Mouse (Mus musculus): ENCODE measurements around the gene Chrna3. TPM values are rescaled to one million over a fixed set of nuclear protein-coding genes. Genes with fewer than 3 reads are reported as not detected.

Gene Chrna3
- polyA plus RNA-seq, 1 experiment from 2014 or later: 9.0 TPM

- Histone ChIP-seq H3K9ac (replicated peaks) (no peak overlapping the region), H3K4me2 (replicated peaks) (no peak overlapping the region), H3K27ac (replicated peaks) (no peak overlapping the region), H3K36me3 (no peaks in the 10 kb centered on the region), H3K9me3 (no peaks in the 10 kb centered on the region), H3K4me1 (no peaks in the 10 kb centered on the region), H3K27me3 (0 out of 2 replicates have a peak, but pooled peaks cover 4% of the 10 kb centered on the region), H3K4me3 (no peak overlapping the region)
- WGBS: 87% methylated on average over 3 of the region's 3 CpGs
- no peak for ATAC-seq (ENCODE audit: low FRiP score, low read depth)
Observed at GRCm38 (mm10) chr9:54990362-54990761, 36.0 kb downstream of the Chrna3 start.

- H3K4me2 ChIP-seq (replicated peaks): peak overlapping the region; percentile 77
- no peak overlapping the region for H3K27ac ChIP-seq (replicated peaks)
- H3K4me3 ChIP-seq: peak overlapping the region; percentile 57
- no peaks in the 10 kb centered on the region for H3K9me3 ChIP-seq
- peaks cover 15% of the 10 kb centered on the region for H3K4me1 ChIP-seq
- H3K9ac ChIP-seq (replicated peaks): no peak overlapping the region
- ATAC-seq (ENCODE audit: low FRiP score, low read depth): no peak
- H3K36me3 ChIP-seq: no peaks in the 10 kb centered on the region
- peaks cover 57% of the 10 kb centered on the region for H3K27me3 ChIP-seq
- WGBS: 5% methylated on average over 7 of the region's 7 CpGs
Observed at GRCm38 (mm10) chr9:54982401-54982800, 44.0 kb downstream of the Chrna3 start.

GRCm38 (mm10) chr9:54981291-54982191 lies 44.8 kb downstream of the Chrna3 start:
- Histone ChIP-seq H3K4me3 (peak overlapping the region; percentile 57), H3K9ac (replicated peaks) (peak overlapping the region; percentile 48), H3K4me2 (replicated peaks) (peak overlapping the region; percentile 77), H3K4me1 (peaks cover 15% of the 10 kb centered on the region), H3K27ac (replicated peaks) (0 out of 2 replicates have a peak overlapping the region, but pooled peaks have one; percentile 35), H3K9me3 (no peaks in the 10 kb centered on the region), H3K27me3 (peaks cover 60% of the 10 kb centered on the region), H3K36me3 (no peaks in the 10 kb centered on the region)
- 2% methylated on average over 81 of the region's 85 CpGs for WGBS
- ATAC-seq (ENCODE audit: low FRiP score, low read depth): peak; percentile 78

- peak within 1 kb of the TSS; percentile 48 for H3K9ac ChIP-seq (replicated peaks)
- no peaks in the 10 kb centered on the region for H3K9me3 ChIP-seq
- H3K36me3 ChIP-seq: no peaks in the 10 kb centered on the region
- H3K27me3 ChIP-seq: peaks cover 61% of the 10 kb centered on the region
- H3K4me3 ChIP-seq: peak within 1 kb of the TSS; percentile 57
- H3K4me2 ChIP-seq (replicated peaks): peak within 1 kb of the TSS; percentile 77
- ATAC-seq (ENCODE audit: low FRiP score, low read depth): peak; percentile 81
- 0 out of 2 replicates have a peak within 1 kb of the TSS, but pooled peaks have one; percentile 35 for H3K27ac ChIP-seq (replicated peaks)
- WGBS: 51% methylated on average over 8 of the region's 8 CpGs
- peaks cover 15% of the 10 kb centered on the region for H3K4me1 ChIP-seq
Observed at GRCm38 (mm10) chr9:54980674-54981073, 45.7 kb downstream of the Chrna3 start, which contains the start of gene Chrna5. Gene Chrna5 (plus strand): TSS chr9:54980880.

- no peak for ATAC-seq (ENCODE audit: low FRiP score, low read depth)
- Histone ChIP-seq H3K9me3 (no peaks in the 10 kb centered on the region), H3K4me3 (no peak overlapping the region), H3K4me1 (peaks cover 2% of the 10 kb centered on the region; the same call in 1 of the 2 replicates), H3K9ac (replicated peaks) (no peak overlapping the region), H3K4me2 (replicated peaks) (no peak overlapping the region), H3K27me3 (peaks cover 3% of the 10 kb centered on the region), H3K36me3 (no peaks in the 10 kb centered on the region), H3K27ac (replicated peaks) (no peak overlapping the region)
- WGBS: 71% methylated on average over 8 of the region's 8 CpGs
Observed at GRCm38 (mm10) chr9:54969972-54970637, 56.3 kb downstream of the Chrna3 start.

GRCm38 (mm10) chr9:54963669-54964068 lies 62.7 kb downstream of the Chrna3 start:
- Histone ChIP-seq H3K4me3 (no peak overlapping the region), H3K36me3 (peaks cover 16% of the 10 kb centered on the region), H3K4me2 (replicated peaks) (no peak overlapping the region), H3K27me3 (no peaks in the 10 kb centered on the region), H3K27ac (replicated peaks) (no peak overlapping the region), H3K9me3 (0 out of 2 replicates have a peak, but pooled peaks cover 4% of the 10 kb centered on the region), H3K9ac (replicated peaks) (no peak overlapping the region), H3K4me1 (no peaks in the 10 kb centered on the region)
- ATAC-seq (ENCODE audit: low FRiP score, low read depth): no peak

GRCm38 (mm10) chr9:54961059-54961458 lies 65.3 kb downstream of the Chrna3 start:
- H3K27me3 ChIP-seq: no peaks in the 10 kb centered on the region
- 96% methylated on average over 4 of the region's 4 CpGs for whole genome bisulfite sequencing
- H3K27ac ChIP-seq (replicated peaks): no peak overlapping the region
- no peak overlapping the region for H3K9ac ChIP-seq (replicated peaks)
- ATAC-seq (ENCODE audit: low FRiP score, low read depth): no peak
- H3K9me3 ChIP-seq: 0 out of 2 replicates have a peak, but pooled peaks cover 4% of the 10 kb centered on the region
- H3K4me3 ChIP-seq: no peak overlapping the region
- H3K4me2 ChIP-seq (replicated peaks): no peak overlapping the region
- H3K4me1 ChIP-seq: no peaks in the 10 kb centered on the region
- H3K36me3 ChIP-seq: peaks cover 40% of the 10 kb centered on the region

Other genes with a start within 250 kb of the Chrna3 start
- gene Ireb2, start 162.8 kb downstream of the Chrna3 start, polyA plus RNA-seq (2016; fragmentation: Nextera tagmentation; extraction: Ambion mirVana): 69.3 and 72.6 TPM in 2 replicates
- gene Hykk, start 109.3 kb downstream of the Chrna3 start, polyA plus RNA-seq (2016; fragmentation: Nextera tagmentation; extraction: Ambion mirVana): 4.9 and 5.0 TPM in 2 replicates
- 263 and 273 TPM in 2 replicates for gene Psma4, start 75.8 kb downstream of the Chrna3 start, polyA plus RNA-seq (2016; fragmentation: Nextera tagmentation; extraction: Ambion mirVana)
- 0.73 and 1.2 TPM in 2 replicates for gene AY074887, start 75.6 kb downstream of the Chrna3 start, polyA plus RNA-seq (2016; fragmentation: Nextera tagmentation; extraction: Ambion mirVana)
- gene Chrna5, start 45.7 kb downstream of the Chrna3 start, polyA plus RNA-seq (2016; fragmentation: Nextera tagmentation; extraction: Ambion mirVana): 5.5 and 5.6 TPM in 2 replicates
- gene Chrnb4, start 22.2 kb upstream of the Chrna3 start, polyA plus RNA-seq (2016; fragmentation: Nextera tagmentation; extraction: Ambion mirVana): 1.1 and 1.3 TPM in 2 replicates
- gene Ube2q2, start 122.3 kb upstream of the Chrna3 start, polyA plus RNA-seq (2016; fragmentation: Nextera tagmentation; extraction: Ambion mirVana): 47.0 and 48.6 TPM in 2 replicates
- 82.5 and 90.2 TPM in 2 replicates for gene Fbxo22, start 182.4 kb upstream of the Chrna3 start, polyA plus RNA-seq (2016; fragmentation: Nextera tagmentation; extraction: Ambion mirVana)